Mouse (Mus musculus) erythroblast, embryonic 14.5 days (primary cell): ENCODE results near the gene Lypd9.

Experiments
- GATA1 ChIP-seq: IDR thresholded peaks from 2 replicates; pipeline ENCODE4 v1.6.1; 2012; ENCODE audit warnings: low read length, inconsistent platforms, mixed read lengths
- TAL1 ChIP-seq: IDR thresholded peaks from 3 replicates; pipeline ENCODE4 v1.6.1; 2012; ENCODE audit warnings: low read length, inconsistent platforms, mixed read lengths

DNA sequence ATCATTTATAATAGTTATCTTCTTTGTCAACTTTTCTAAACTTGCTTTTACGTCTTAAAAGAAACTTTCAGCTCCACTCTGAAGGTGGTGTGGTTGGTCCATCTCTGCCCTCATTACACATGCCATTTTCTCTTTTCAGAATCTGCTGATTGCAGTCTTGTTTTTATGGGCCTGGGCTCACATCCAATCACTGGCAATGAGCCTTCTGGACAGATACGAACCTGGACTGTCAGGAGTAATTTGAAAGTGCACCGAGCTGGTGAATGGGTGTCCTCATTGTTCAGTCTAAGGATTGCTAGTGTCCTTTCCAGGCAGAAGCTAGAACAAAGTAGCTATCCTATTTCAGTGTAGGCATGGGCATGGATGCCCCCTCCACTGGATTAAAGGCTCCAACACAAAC is 44.7 kb downstream of the Lypd9 start:
- TF ChIP-seq GATA1 = no peak
- no peak for TF ChIP-seq TAL1
